Comparison of ENCODE assay signal across 8 mouse cellular contexts in genomic region chr15:102524892-102525485, GRCm38 (mm10). TPM values are rescaled to one million over a fixed set of nuclear protein-coding genes. Genes with fewer than 3 reads are reported as not detected.
DNase-seq lines count a peak whose midpoint lies in the region; ATAC-seq and TF ChIP-seq lines count a peak whose summit lies in the region.

Gene Npff (minus strand): TSS chr15:102524942.

- no peak for DNase-seq in testis, postnatal 14 days (ENCODE audit: low spot score)
- DNase-seq in hindbrain, embryonic 14.5 days (ENCODE audit: low spot score), result peak; percentile 88
- DNase-seq in left cerebral cortex, postnatal 36 days (ENCODE audit: low spot score in 2 of 2), result peak; percentile 76 to 77
- peak; percentile 55 to 61 for DNase-seq in spleen, postnatal 36 days (ENCODE audit: low spot score in 2 of 2)

- H3K4me1 ChIP-seq in testis, adult 2 months (ENCODE audit: control insufficient read depth, insufficient read depth, low read length), result no peaks in the 10 kb centered on the region
- 0 out of 2 replicates have a peak, but pooled peaks cover 3% of the 10 kb centered on the region for H3K4me1 ChIP-seq in forebrain, embryonic 13.5 days
- no peaks in the 10 kb centered on the region for H3K4me1 ChIP-seq in hindbrain, embryonic 14.5 days (replicated peaks; ENCODE audit: control insufficient read depth, insufficient read depth, low read length)
- no peaks in the 10 kb centered on the region; the same call in 1 of the 2 replicates for H3K4me1 ChIP-seq in midbrain, embryonic 16.5 days (ENCODE audit: control insufficient read depth, insufficient read depth, low read length)

- TF ChIP-seq CTCF in testis, adult 2 months (IDR thresholded peaks at IDR 0.05; ENCODE audit: control insufficient read depth, insufficient read depth, insufficient replicate concordance, low read depth, low read length), result peak; percentile 82

- 0 out of 2 replicates have a peak, but pooled peaks have one; percentile 40 for ATAC-seq in cerebellum, adult (ENCODE audit: insufficient number of reproducible peaks, low FRiP score, low TSS enrichment)
- ATAC-seq in forebrain, embryonic 13.5 days, result peak; percentile 22
- no peak for ATAC-seq in hindbrain, embryonic 14.5 days (ENCODE audit: low FRiP score)
- ATAC-seq in midbrain, embryonic 16.5 days, result no peak

- 3% methylated on average over 3 of the region's 3 CpGs for WGBS in forebrain, embryonic 13.5 days
- 4% methylated on average over 3 of the region's 3 CpGs for WGBS in hindbrain, embryonic 14.5 days
- 8% methylated on average over 3 of the region's 3 CpGs for WGBS in midbrain, embryonic 16.5 days

- no peaks in the 10 kb centered on the region for H3K9me3 ChIP-seq in forebrain, embryonic 13.5 days (replicated peaks)
- H3K9me3 ChIP-seq in hindbrain, embryonic 14.5 days (ENCODE audit: control insufficient read depth, low read length), result no peaks in the 10 kb centered on the region
- H3K9me3 ChIP-seq in midbrain, embryonic 16.5 days (replicated peaks; ENCODE audit: control insufficient read depth, low read length, poor library complexity, severe bottlenecking), result no peaks in the 10 kb centered on the region

- no peak within 1 kb of the TSS for H3K4me3 ChIP-seq in testis, adult 2 months (ENCODE audit: control insufficient read depth, low read depth, low read length)
- no peak within 1 kb of the TSS for H3K4me3 ChIP-seq in forebrain, embryonic 13.5 days
- no peak within 1 kb of the TSS for H3K4me3 ChIP-seq in hindbrain, embryonic 14.5 days (replicated peaks; ENCODE audit: low read length)
- no peak within 1 kb of the TSS for H3K4me3 ChIP-seq in midbrain, embryonic 16.5 days (ENCODE audit: low read depth, low read length)

- no peak within 1 kb of the TSS for H3K4me2 ChIP-seq in forebrain, embryonic 13.5 days
- no peak within 1 kb of the TSS for H3K4me2 ChIP-seq in hindbrain, embryonic 14.5 days (replicated peaks)
- no peak within 1 kb of the TSS for H3K4me2 ChIP-seq in midbrain, embryonic 16.5 days (ENCODE audit: low read length)

- intact Hi-C loops in left cerebral cortex, postnatal 36 days (cut with DNase I), result loop anchor here (10.0 kb wide), 1 partner anchor 140 kb away; no protein-coding TSS in a partner anchor

- H3K9ac ChIP-seq in forebrain, embryonic 13.5 days, result no peak within 1 kb of the TSS
- H3K9ac ChIP-seq in hindbrain, embryonic 14.5 days, result no peak within 1 kb of the TSS; the same call in 1 of the 2 replicates
- 0 out of 2 replicates have a peak within 1 kb of the TSS, but pooled peaks have one; percentile 25 for H3K9ac ChIP-seq in midbrain, embryonic 16.5 days (ENCODE audit: low read depth, low read length)

- TF ChIP-seq POLR2A in testis, adult 2 months (IDR thresholded peaks at IDR 0.05; ENCODE audit: control insufficient read depth, low read depth, low read length), result no peak

- H3K36me3 ChIP-seq in testis, adult 2 months (ENCODE audit: control insufficient read depth, insufficient read depth, low read length), result no peaks in the 10 kb centered on the region; the same call in 1 of the 2 replicates
- peaks cover 61% of the 10 kb centered on the region for H3K36me3 ChIP-seq in forebrain, embryonic 13.5 days (ENCODE audit: poor library complexity, severe bottlenecking)
- H3K36me3 ChIP-seq in hindbrain, embryonic 14.5 days (replicated peaks; ENCODE audit: control insufficient read depth, insufficient read depth), result peaks cover 60% of the 10 kb centered on the region
- peaks cover 15% of the 10 kb centered on the region for H3K36me3 ChIP-seq in midbrain, embryonic 16.5 days (ENCODE audit: control insufficient read depth, insufficient read depth, low read length)

- H3K27me3 ChIP-seq in testis, adult 2 months (ENCODE audit: control insufficient read depth, insufficient read depth, low read length), result no peaks in the 10 kb centered on the region
- H3K27me3 ChIP-seq in forebrain, embryonic 13.5 days, result no peaks in the 10 kb centered on the region
- H3K27me3 ChIP-seq in hindbrain, embryonic 14.5 days (ENCODE audit: control insufficient read depth, insufficient read depth, low read length), result no peaks in the 10 kb centered on the region
- H3K27me3 ChIP-seq in midbrain, embryonic 16.5 days (ENCODE audit: control insufficient read depth, insufficient read depth, low read depth, low read length), result no peaks in the 10 kb centered on the region

- no peak within 1 kb of the TSS for H3K27ac ChIP-seq in testis, adult 2 months (ENCODE audit: control insufficient read depth, insufficient read depth, low read depth, low read length)
- peak within 1 kb of the TSS; percentile 15; the same call in 1 of the 2 replicates for H3K27ac ChIP-seq in forebrain, embryonic 13.5 days
- 0 out of 2 replicates have a peak within 1 kb of the TSS, but pooled peaks have one; percentile 24 for H3K27ac ChIP-seq in hindbrain, embryonic 14.5 days
- H3K27ac ChIP-seq in midbrain, embryonic 16.5 days (ENCODE audit: low read length), result no peak within 1 kb of the TSS

RNA-seq across cellular contexts. Expression of gene Npff, which starts in this region (rescaled TPM):
- polyA plus RNA-seq in testis, adult 2 months (2012; rRNA removed), result 0.67 and 0.77 TPM in 2 replicates
- 1.6 and 3.9 TPM in 2 replicates for polyA plus RNA-seq in forebrain, embryonic 13.5 days (2015; fragmentation: Nextera tagmentation; extraction: Ambion mirVana)
- 5.0 and 8.6 TPM in 2 replicates for polyA plus RNA-seq in hindbrain, embryonic 14.5 days (2014; fragmentation: Nextera tagmentation; extraction: Ambion mirVana)
- total RNA-seq in left cerebral cortex, postnatal 36 days (2021), result 1 to 10 TPM; 1.8 to 5.1 TPM
- polyA plus RNA-seq in midbrain, embryonic 16.5 days (2015; fragmentation: Nextera tagmentation; extraction: Ambion mirVana), result 1.4 and 2.2 TPM in 2 replicates

Comparison
In these comparisons a context has a peak if more than half of its experiments do, and no peak if none do; other contexts are left out.
1. H3K27ac ChIP-seq: peak in forebrain, embryonic 13.5 days (single experiment) and hindbrain, embryonic 14.5 days (single experiment); none in testis, adult 2 months (single experiment) and midbrain, embryonic 16.5 days (single experiment).
2. ATAC-seq: peak in cerebellum, adult (single experiment) and forebrain, embryonic 13.5 days (single experiment); none in hindbrain, embryonic 14.5 days (single experiment) and midbrain, embryonic 16.5 days (single experiment).